Mouse (Mus musculus) liver, embryonic 14.5 days (tissue): ENCODE data around the gene 2310061I04Rik.

ENCODE experiments used
- CTCF ChIP-seq: IDR thresholded peaks from 2 replicates; pipeline ENCODE4 v1.5.1; 2016; ENCODE audit warnings: antibody characterized with exemption, low read depth, control low read depth
- EP300 ChIP-seq: IDR thresholded peaks from 2 replicates; pipeline ENCODE4 v1.6.1; 2016; ENCODE audit warnings: antibody characterized with exemption, low read depth

DNA sequence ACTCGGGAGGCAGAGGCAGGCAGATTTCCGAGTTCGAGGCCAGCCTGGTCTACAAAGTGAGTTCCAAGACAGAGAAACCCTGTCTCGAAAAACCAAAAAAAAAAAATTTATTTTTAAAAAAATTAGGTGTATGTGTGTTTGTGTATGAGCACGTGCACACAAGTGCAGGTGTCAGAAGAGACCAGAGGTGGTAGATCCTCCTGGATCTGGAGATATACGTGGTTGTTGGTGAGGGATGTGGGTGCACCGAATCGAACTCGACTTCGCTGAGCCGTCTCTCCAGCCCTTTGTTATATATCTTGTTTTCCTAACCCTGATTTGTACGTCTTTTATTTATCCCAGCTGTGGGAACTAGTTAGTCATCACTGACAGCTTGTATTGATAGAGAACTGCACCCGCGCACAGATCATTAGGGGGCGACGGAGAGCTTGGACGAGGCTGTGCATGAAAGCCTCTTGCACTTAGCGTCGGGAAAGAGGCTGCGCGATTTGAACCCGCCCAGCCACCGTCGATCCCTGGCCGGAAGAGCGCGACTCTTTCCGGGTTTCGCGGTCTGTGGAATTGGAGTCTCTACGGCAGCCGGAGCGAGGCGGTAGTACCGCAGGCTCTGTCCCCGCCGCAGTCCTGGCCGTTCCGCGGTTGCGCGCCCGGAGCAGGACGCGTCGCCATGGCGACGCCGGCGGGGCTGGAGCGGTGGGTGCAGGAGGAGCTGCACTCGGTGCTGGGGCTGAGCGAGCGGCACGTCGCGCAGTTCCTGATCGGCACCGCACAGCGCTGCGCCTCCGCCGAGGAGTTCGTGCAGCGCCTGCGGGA is 17.8 kb downstream of the 2310061I04Rik start, which contains the start of gene Dhx16:
- TF ChIP-seq CTCF = peak; percentile 94
- peak; percentile 39; the same call in 1 of the 2 replicates for TF ChIP-seq EP300
